Mouse (Mus musculus) intestine, embryonic 16.5 days (tissue): ENCODE results near the gene Arhgef33. TPM values are rescaled to one million over a fixed set of nuclear protein-coding genes. Genes with fewer than 3 reads are reported as not detected.

Experiments used
- ATAC-seq: fragments of 200-750 bp; cut with Nextera tagmentation; 2 replicates; pipeline ENCODE4 v1.8.0; 2017; ENCODE audit warnings: moderate TSS enrichment, moderate library complexity
- H3K27ac ChIP-seq: fragments of 300-500 bp; sonication (generic); 2 replicates; pipeline ENCODE4 v1.5.1; 2014; ENCODE audit warnings: mild to moderate bottlenecking, low read length
- H3K27me3 ChIP-seq: fragments of 300-500 bp; sonication (generic); replicated peaks from 2 replicates; pipeline ENCODE4 v1.6.1; 2014; ENCODE audit warnings: low read length, control low read depth, mixed read lengths; ENCODE audit not compliant: control insufficient read depth, insufficient read depth
- H3K36me3 ChIP-seq: fragments of 300-500 bp; sonication (generic); 2 replicates; pipeline ENCODE4 v1.6.1; 2014; ENCODE audit warnings: low read length, control low read depth; ENCODE audit not compliant: control insufficient read depth, insufficient read depth
- H3K4me1 ChIP-seq: fragments of 300-500 bp; sonication (generic); 2 replicates; pipeline ENCODE4 v1.6.1; 2014; ENCODE audit warnings: low read length, control low read depth, mixed read lengths; ENCODE audit not compliant: control insufficient read depth, insufficient read depth
- H3K4me2 ChIP-seq: fragments of 300-500 bp; sonication (generic); 2 replicates; pipeline ENCODE4 v1.6.1; 2014; ENCODE audit warnings: low read depth, low read length, control low read depth
- H3K4me3 ChIP-seq: fragments of 300-500 bp; sonication (generic); 2 replicates; pipeline ENCODE4 v1.5.1; 2014; ENCODE audit warnings: mild to moderate bottlenecking, low read length
- H3K9ac ChIP-seq: fragments of 300-500 bp; sonication (generic); 2 replicates; pipeline ENCODE4 v1.6.1; 2014; ENCODE audit warnings: low read depth, low read length
- H3K9me3 ChIP-seq: fragments of 300-500 bp; sonication (generic); 2 replicates; pipeline ENCODE4 v1.6.1; 2016; ENCODE audit warnings: low read length, control low read depth; ENCODE audit not compliant: control insufficient read depth
- WGBS: fragments of 180-500 bp; shearing (Covaris S2); extraction: QIAGEN DNeasy Blood & Tissue Kit; methylation state at CpG from one replicate; pipeline ENCODE4 v1.1.7; 2014; 5-methylcytosine and 5-hydroxymethylcytosine counted together
- polyA plus RNA-seq: library from polyadenylated mRNA; unstranded; fragments of >200 nt; fragmentation: Nextera tagmentation; extraction: Ambion mirVana; gene quantifications from 2 replicates; pipeline ENCODE4 v1.2.1, GENCODE M21; 2015

Gene Arhgef33
- polyA plus RNA-seq, 1 experiment from 2014 or later = 0.33 TPM

DNA sequence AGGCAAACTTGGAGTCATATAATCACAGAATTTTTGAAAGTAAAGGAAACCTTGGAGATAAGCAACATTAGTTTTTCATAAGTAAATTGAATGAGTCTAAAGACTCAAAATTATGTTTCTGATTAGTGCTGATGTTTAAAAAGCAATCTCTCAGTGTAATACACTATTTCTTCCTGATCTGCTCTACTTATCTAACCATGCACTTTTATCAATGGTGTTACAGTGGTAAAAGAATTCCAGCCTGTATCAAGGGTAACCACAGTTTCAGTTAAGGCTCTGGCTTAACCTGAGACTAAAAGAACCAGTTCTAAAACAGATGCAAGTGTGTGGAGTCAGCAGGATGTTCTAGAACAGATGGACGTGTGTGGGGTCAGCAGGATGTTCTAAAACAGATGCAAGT, 113.8 kb downstream of the Arhgef33 start:
- ATAC-seq = no peak
- Histone ChIP-seq H3K27me3 (no peaks in the 10 kb centered on the region), H3K27ac (no peak overlapping the region), H3K4me2 (no peak overlapping the region), H3K9ac (no peak overlapping the region), H3K4me1 (no peaks in the 10 kb centered on the region), H3K4me3 (no peak overlapping the region), H3K36me3 (peaks cover 8% of the 10 kb centered on the region), H3K9me3 (no peaks in the 10 kb centered on the region)
- 93% methylated on average over 1 of the region's 1 CpGs for WGBS

GRCm38 (mm10) chr17:80426171-80426570, 119.0 kb downstream of the Arhgef33 start:
- Histone ChIP-seq H3K9me3 (no peaks in the 10 kb centered on the region), H3K27me3 (no peaks in the 10 kb centered on the region), H3K9ac (no peak overlapping the region), H3K36me3 (peaks cover 8% of the 10 kb centered on the region), H3K4me3 (no peak overlapping the region), H3K4me1 (no peaks in the 10 kb centered on the region), H3K4me2 (no peak overlapping the region), H3K27ac (no peak overlapping the region)
- WGBS = 79% methylated on average over 7 of the region's 7 CpGs
- ATAC-seq = no peak

DNA sequence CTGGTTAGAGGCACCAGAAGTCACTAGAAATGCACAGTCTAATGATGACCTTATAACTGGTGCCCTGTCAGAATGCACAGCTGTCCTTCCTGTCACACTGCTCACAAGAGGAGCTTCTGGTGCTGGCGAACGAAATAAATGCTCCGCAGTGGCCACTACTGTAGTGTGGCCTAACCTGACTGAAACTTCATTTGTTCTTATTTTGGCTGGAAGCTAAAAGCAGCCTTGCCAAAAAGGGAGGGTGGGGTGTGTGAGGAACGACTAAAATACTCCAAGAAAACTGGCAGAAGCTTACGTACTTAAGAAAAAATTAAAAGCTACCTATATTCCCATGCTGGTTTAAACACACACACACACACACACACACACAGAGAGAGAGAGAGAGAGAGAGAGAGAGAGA, 119.7 kb downstream of the Arhgef33 start:
- Histone ChIP-seq H3K4me2 (no peak overlapping the region), H3K9ac (no peak overlapping the region), H3K9me3 (no peaks in the 10 kb centered on the region), H3K4me1 (no peaks in the 10 kb centered on the region), H3K27ac (no peak overlapping the region), H3K4me3 (no peak overlapping the region), H3K36me3 (peaks cover 8% of the 10 kb centered on the region), H3K27me3 (no peaks in the 10 kb centered on the region)
- no peak for ATAC-seq
- 84% methylated on average over 5 of the region's 5 CpGs for WGBS

DNA sequence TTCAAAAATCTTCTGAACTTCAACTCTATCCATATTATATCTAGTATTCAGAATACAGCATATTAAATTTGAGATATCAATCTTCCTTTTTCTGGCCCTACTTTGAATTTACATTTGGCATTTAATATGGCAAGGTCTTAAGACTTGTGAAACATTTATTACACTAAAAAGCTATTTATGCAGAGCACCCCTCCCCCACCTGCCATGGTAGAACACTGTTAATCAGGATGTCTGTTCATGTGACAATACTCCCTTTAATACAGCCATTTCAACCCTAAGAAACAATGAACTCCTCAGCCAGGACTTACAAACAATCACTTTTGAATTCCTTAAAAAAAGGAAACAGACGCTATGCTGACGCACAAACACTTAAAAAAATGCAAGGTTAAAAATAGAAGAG, 120.8 kb downstream of the Arhgef33 start:
- Histone ChIP-seq H3K36me3 (peaks cover 1% of the 10 kb centered on the region; the same call in 1 of the 2 replicates), H3K9ac (no peak overlapping the region), H3K27ac (no peak overlapping the region), H3K4me3 (no peak overlapping the region), H3K4me2 (no peak overlapping the region), H3K4me1 (no peaks in the 10 kb centered on the region), H3K27me3 (no peaks in the 10 kb centered on the region), H3K9me3 (no peaks in the 10 kb centered on the region)
- 69% methylated on average over 2 of the region's 2 CpGs for WGBS
- ATAC-seq = no peak

GRCm38 (mm10) chr17:80431997-80432396, 124.8 kb downstream of the Arhgef33 start:
- H3K9me3 ChIP-seq = no peaks in the 10 kb centered on the region
- 92% methylated on average over 9 of the region's 9 CpGs for WGBS
- no peak overlapping the region for H3K4me3 ChIP-seq
- ATAC-seq = no peak
- H3K27ac ChIP-seq = no peak overlapping the region
- H3K36me3 ChIP-seq = peaks cover 3% of the 10 kb centered on the region; the same call in 1 of the 2 replicates
- no peaks in the 10 kb centered on the region for H3K27me3 ChIP-seq
- H3K4me2 ChIP-seq = no peak overlapping the region
- 0 out of 2 replicates have a peak, but pooled peaks cover 3% of the 10 kb centered on the region for H3K4me1 ChIP-seq
- no peak overlapping the region for H3K9ac ChIP-seq

DNA sequence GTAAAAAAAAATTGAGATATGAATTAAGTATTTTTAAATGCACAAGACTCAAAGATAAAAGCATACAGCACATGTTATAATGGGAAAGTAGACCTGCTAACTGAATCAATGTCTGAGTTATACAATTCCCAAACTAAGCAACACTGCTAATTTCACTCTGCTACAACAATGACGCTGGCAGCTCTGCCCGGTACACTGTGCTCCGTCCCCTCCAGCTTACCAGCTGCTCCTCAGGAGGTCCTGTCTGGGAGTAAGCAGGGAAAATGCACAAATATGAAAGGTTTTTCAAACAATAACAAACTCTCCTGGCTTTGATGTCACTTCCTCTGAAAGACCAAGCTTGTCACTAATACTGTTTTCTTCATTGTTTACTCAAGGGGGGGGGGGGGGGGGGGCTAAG, 127.2 kb downstream of the Arhgef33 start:
- H3K4me2 ChIP-seq = no peak overlapping the region
- 0 out of 2 replicates have a peak, but pooled peaks cover 3% of the 10 kb centered on the region for H3K4me1 ChIP-seq
- H3K9me3 ChIP-seq = no peaks in the 10 kb centered on the region
- no peak overlapping the region for H3K27ac ChIP-seq
- no peaks in the 10 kb centered on the region for H3K27me3 ChIP-seq
- no peak for ATAC-seq
- 67% methylated on average over 3 of the region's 3 CpGs for WGBS
- no peak overlapping the region for H3K9ac ChIP-seq
- no peak overlapping the region for H3K4me3 ChIP-seq
- peaks cover 5% of the 10 kb centered on the region for H3K36me3 ChIP-seq

GRCm38 (mm10) chr17:80435680-80436079, 128.5 kb downstream of the Arhgef33 start:
- WGBS = 87% methylated on average over 5 of the region's 5 CpGs
- 0 out of 2 replicates have a peak, but pooled peaks cover 3% of the 10 kb centered on the region for H3K4me1 ChIP-seq
- H3K4me2 ChIP-seq = no peak overlapping the region
- no peaks in the 10 kb centered on the region for H3K9me3 ChIP-seq
- no peak for ATAC-seq
- H3K4me3 ChIP-seq = no peak overlapping the region
- no peak overlapping the region for H3K9ac ChIP-seq
- peaks cover 5% of the 10 kb centered on the region for H3K36me3 ChIP-seq
- H3K27me3 ChIP-seq = no peaks in the 10 kb centered on the region
- H3K27ac ChIP-seq = no peak overlapping the region

GRCm38 (mm10) chr17:80445433-80445832, 138.2 kb downstream of the Arhgef33 start:
- H3K9ac ChIP-seq = no peak overlapping the region
- no peaks in the 10 kb centered on the region for H3K9me3 ChIP-seq
- no peak overlapping the region for H3K27ac ChIP-seq
- no peak overlapping the region for H3K4me3 ChIP-seq
- no peaks in the 10 kb centered on the region; the same call in 1 of the 2 replicates for H3K36me3 ChIP-seq
- no peak overlapping the region for H3K4me2 ChIP-seq
- WGBS = 63% methylated on average over 7 of the region's 7 CpGs
- no peaks in the 10 kb centered on the region for H3K27me3 ChIP-seq
- ATAC-seq = peak; percentile 58
- H3K4me1 ChIP-seq = no peaks in the 10 kb centered on the region

DNA sequence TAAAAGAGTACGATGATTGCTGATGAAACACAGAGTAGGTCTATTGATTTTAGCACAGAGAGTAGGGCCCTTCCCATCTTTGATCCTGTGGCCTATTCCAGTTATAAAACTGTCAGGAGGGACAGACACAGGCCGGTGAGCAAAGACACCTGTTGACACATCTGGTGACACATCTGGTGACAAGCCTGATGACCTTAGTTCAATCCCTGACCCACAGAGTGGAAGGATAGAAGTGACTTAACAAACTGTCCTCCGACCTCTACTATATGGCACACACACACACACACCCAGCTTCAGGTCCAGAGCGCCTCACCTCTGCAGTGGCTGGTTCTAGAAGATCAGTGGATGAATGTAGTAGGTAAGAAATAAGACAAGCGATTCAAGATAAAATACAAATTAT, 139.3 kb downstream of the Arhgef33 start:
- no peaks in the 10 kb centered on the region for H3K27me3 ChIP-seq
- peak; percentile 46; the same call in 1 of the 2 replicates for ATAC-seq
- 77% methylated on average over 5 of the region's 5 CpGs for WGBS
- H3K9ac ChIP-seq = no peak overlapping the region
- H3K9me3 ChIP-seq = no peaks in the 10 kb centered on the region
- no peaks in the 10 kb centered on the region for H3K4me1 ChIP-seq
- H3K4me2 ChIP-seq = no peak overlapping the region
- H3K36me3 ChIP-seq = no peaks in the 10 kb centered on the region; the same call in 1 of the 2 replicates
- no peak overlapping the region for H3K4me3 ChIP-seq
- H3K27ac ChIP-seq = no peak overlapping the region
